25 mouse cellular contexts compared by ENCODE assay signal in the genomic region with DNA sequence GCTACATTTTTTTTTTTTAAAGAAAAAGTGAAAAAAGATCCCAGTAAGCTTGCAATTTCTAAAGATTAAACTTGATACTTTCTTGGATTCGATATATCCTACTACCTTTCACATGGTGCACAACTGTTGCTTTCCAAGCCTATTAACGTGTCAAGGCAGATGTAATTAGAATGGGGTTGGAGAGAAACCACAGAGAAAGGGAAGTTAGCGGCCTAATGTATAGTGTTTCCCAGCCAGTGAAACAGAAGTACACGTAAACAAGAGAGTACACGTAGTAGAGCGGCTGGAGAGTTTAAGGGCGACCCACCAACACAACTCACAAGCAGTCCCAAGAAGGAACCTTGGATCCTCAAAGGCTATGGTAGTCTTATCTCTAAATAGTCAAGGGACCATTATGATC. TPM values are rescaled to one million over a fixed set of nuclear protein-coding genes. Genes with fewer than 3 reads are reported as not detected.
DNase-seq lines count a peak whose midpoint lies in the region; ATAC-seq lines count a peak whose summit lies in the region.
"Had no signal": no experiment of that assay in that cellular context is flagged by ENCODE, and none has a peak within 500 bp of the region (broad histone marks: within the 10 kb centered on the region; RNA-seq: fewer than 3 reads in every experiment).

No protein-coding gene starts in this region.

- peak; percentile 60 for DNase-seq in 416B (ENCODE audit: low read depth)
- DNase-seq in B cell, adult 2 months, result peak; percentile 21 to 32
- no peak for DNase-seq in adrenal gland, postnatal 4 days (ENCODE audit: low spot score in 2 of 2)
- no peak for DNase-seq in thymus, postnatal 0 days (ENCODE audit: low spot score)
- DNase-seq in testis, postnatal 14 days (ENCODE audit: low spot score), result no peak
- DNase-seq: adrenal gland, adult 2 months; adrenal gland, postnatal 36 days; cerebellum, adult 9-10 months; cerebellum, postnatal 36 days; embryo, embryonic 11 days; forebrain, postnatal 0 days; gastrocnemius, postnatal 10 days; heart, postnatal 14 days; kidney, adult 11 months; kidney, postnatal 14 days; layer of hippocampus, adult 9-11 months; lung, adult 18-20 months; lung, postnatal 10 days; retina, postnatal 1 day; right cerebral cortex, postnatal 14 days; thymus, adult 2 months had no signal

- peak; percentile 64 for ATAC-seq in common myeloid progenitor, adult 5-6 weeks (replicated peaks; ENCODE audit: low read depth, poor library complexity, severe bottlenecking)
- ATAC-seq in monocyte, adult 5-6 weeks (replicated peaks; ENCODE audit: insufficient number of reproducible peaks, low FRiP score, low TSS enrichment, poor library complexity, severe bottlenecking), result peak; percentile 44; the same call in 1 of the 2 replicates
- ATAC-seq: forebrain, postnatal 0 days; inflammation-experienced regulatory T-cells, adult 6 months; liver, embryonic 12.5 days had no signal

RNA-seq across cellular contexts. Expression of a gene that starts 3.7 kb away (rescaled TPM):
- 122 and 135 TPM in 2 replicates for total RNA-seq in common myeloid progenitor, adult 5-6 weeks (2017)
- 188 to 223 TPM (median 212 TPM) in 3 replicates for total RNA-seq in monocyte, adult 5-6 weeks (2017)
- 100 to 1,000 TPM; 119 to 125 TPM for total RNA-seq in adrenal gland, postnatal 4 days (2021)
- polyA plus RNA-seq in thymus, postnatal 0 days (2015; fragmentation: Nextera tagmentation; extraction: Ambion mirVana), result 93.6 and 117 TPM in 2 replicates

Comparison
In these comparisons a context has a peak if more than half of its experiments do, and no peak if none do; other contexts are left out.
1. DNase-seq: peak in 416B (single experiment) and B cell, adult 2 months (2 of 2); none in adrenal gland, postnatal 4 days (0 of 2), thymus, postnatal 0 days (single experiment) and testis, postnatal 14 days (single experiment).